Mouse (Mus musculus): ENCODE measurements around the gene Rem1.

DNA sequence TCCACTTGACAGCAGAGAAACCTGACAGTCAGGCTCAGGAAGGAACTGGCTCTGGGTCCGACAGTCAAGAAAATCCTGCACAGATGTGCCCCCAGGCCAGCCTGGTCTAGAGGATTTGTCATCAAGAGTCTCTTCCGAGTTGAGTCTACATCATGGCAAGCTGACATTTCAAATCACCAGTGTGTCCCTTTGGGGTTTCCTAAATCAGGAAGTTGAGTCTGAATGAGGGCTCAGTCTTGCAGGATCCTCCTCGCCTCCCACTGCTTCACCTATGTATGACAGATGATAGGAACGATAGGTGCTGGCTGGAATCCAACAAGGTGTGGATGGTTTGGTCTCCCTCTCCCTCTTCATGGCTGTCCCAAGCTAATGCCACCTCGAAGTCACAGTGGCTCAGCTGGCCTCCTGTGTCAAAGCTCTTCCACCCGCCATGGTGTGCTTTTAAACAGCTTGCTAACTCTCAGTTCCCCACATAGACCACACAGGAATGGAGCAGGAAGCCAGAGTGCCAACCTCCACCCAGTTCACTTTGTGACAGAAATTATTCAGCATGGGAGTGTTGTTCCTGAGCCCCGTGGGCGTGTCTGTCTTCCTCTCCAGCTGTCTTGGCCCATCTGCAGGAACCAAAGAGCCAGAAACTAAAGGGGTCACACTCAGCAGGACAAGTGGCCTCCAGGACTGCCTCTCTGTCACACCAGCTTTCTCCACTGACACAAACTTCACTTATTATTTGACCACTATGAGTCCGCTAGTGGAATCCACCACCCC is 6.2 kb upstream of the Rem1 start:
- no peak for TF ChIP-seq CTCF (IDR thresholded peaks at IDR 0.05; ENCODE audit: borderline replicate concordance, insufficient read depth, low read depth, low read length)
- no peak for TF ChIP-seq POLR2A (IDR thresholded peaks at IDR 0.05; ENCODE audit: borderline replicate concordance, insufficient read depth, low read length)
